Mouse (Mus musculus) ES-E14 (cell line): ENCODE results near the gene Rps10. TPM values are rescaled to one million over a fixed set of nuclear protein-coding genes. Genes with fewer than 3 reads are reported as not detected.

ENCODE experiments used
- DNase-seq: peaks from one replicate; pipeline ENCODE4 v3.0.0-alpha.2; 2013; ENCODE audit warnings: low read depth, low spot score
- H3K27ac ChIP-seq: 2 replicates; pipeline ENCODE4 v1.5.1; 2012; ENCODE audit warnings: low read depth, mild to moderate bottlenecking, low read length, moderate library complexity, mixed read lengths; ENCODE audit not compliant: poor library complexity, insufficient read depth, severe bottlenecking
- H3K36me3 ChIP-seq: 2 replicates; pipeline ENCODE4 v1.6.1; 2012; ENCODE audit warnings: mild to moderate bottlenecking, low read length, moderate library complexity, mixed read lengths; ENCODE audit not compliant: control insufficient read depth, poor library complexity, insufficient read depth, severe bottlenecking
- H3K4me1 ChIP-seq, 2 experiments: fragments of 150-350 bp in 1 of 2; sonication (generic) in 1 of 2; 2 replicates each; pipeline ENCODE4 v1.6.1; 2012; ENCODE audit warnings: low read length in 2 of 2, mild to moderate bottlenecking in 1 of 2, mixed read lengths in 1 of 2; ENCODE audit not compliant: control insufficient read depth in 2 of 2, insufficient read depth in 2 of 2, poor library complexity in 1 of 2
- H3K4me3 ChIP-seq, 2 experiments: fragments of 150-350 bp in 1 of 2; sonication (generic) in 1 of 2; 2 replicates each; pipeline ENCODE4 v1.5.1; 2012; ENCODE audit warnings: low read length in 2 of 2, low read depth in 1 of 2, mild to moderate bottlenecking in 1 of 2, mixed read lengths in 1 of 2; ENCODE audit not compliant: insufficient read depth in 1 of 2, poor library complexity in 1 of 2, severe bottlenecking in 1 of 2
- H3K9ac ChIP-seq: 2 replicates; pipeline ENCODE4 v1.6.1; 2012; ENCODE audit warnings: low read depth, mild to moderate bottlenecking, low read length, mixed read lengths; ENCODE audit not compliant: poor library complexity, insufficient read depth, severe bottlenecking
- H3K9me3 ChIP-seq: fragments of 150-350 bp; sonication (generic); 2 replicates; pipeline ENCODE4 v1.6.1; 2012; ENCODE audit warnings: low read depth, mild to moderate bottlenecking, low read length; ENCODE audit not compliant: control insufficient read depth, insufficient read depth
- CHD2 ChIP-seq: IDR thresholded peaks from 2 replicates; pipeline ENCODE4 v1.6.1; 2014; ENCODE audit warnings: mild to moderate bottlenecking, low read depth, low read length, inconsistent platforms
- HCFC1 ChIP-seq: IDR thresholded peaks from 2 replicates; pipeline ENCODE4 v1.6.1; 2012; ENCODE audit warnings: low read length, inconsistent platforms, borderline replicate concordance; ENCODE audit not compliant: insufficient read depth
- MAFK ChIP-seq: IDR thresholded peaks from 2 replicates; pipeline ENCODE4 v1.6.1; 2014; ENCODE audit warnings: mild to moderate bottlenecking, low read depth, low read length, inconsistent platforms; ENCODE audit not compliant: insufficient read depth
- ZC3H11A ChIP-seq: IDR thresholded peaks from 2 replicates; pipeline ENCODE4 v1.6.1; 2012; ENCODE audit warnings: low read depth, mild to moderate bottlenecking, inconsistent platforms, low read length, borderline replicate concordance
- ZNF384 ChIP-seq: IDR thresholded peaks from 2 replicates; pipeline ENCODE4 v1.6.1; 2012; ENCODE audit warnings: low read depth, low read length, inconsistent platforms
- in situ Hi-C, 2 experiments: fragments of 600-800 bp; cut with MboI; formaldehyde crosslinking; loops; one replicate each; pipeline ENCODE4 v1.15.1; 2025; ENCODE audit warnings: low sequenced_read_pairs in 2 of 2, inconsistent platforms in 1 of 2; ENCODE audit not compliant: unreplicated experiment in 2 of 2
- total RNA-seq: library from RNA; depleted of rRNA; stranded (reverse); fragments of 300-350 nt; gene quantifications from 2 replicates; pipeline ENCODE4 v1.2.3, GENCODE M21; 2012

Rps10 gene
- total RNA-seq, 1 experiment = 1,842 TPM

DNA sequence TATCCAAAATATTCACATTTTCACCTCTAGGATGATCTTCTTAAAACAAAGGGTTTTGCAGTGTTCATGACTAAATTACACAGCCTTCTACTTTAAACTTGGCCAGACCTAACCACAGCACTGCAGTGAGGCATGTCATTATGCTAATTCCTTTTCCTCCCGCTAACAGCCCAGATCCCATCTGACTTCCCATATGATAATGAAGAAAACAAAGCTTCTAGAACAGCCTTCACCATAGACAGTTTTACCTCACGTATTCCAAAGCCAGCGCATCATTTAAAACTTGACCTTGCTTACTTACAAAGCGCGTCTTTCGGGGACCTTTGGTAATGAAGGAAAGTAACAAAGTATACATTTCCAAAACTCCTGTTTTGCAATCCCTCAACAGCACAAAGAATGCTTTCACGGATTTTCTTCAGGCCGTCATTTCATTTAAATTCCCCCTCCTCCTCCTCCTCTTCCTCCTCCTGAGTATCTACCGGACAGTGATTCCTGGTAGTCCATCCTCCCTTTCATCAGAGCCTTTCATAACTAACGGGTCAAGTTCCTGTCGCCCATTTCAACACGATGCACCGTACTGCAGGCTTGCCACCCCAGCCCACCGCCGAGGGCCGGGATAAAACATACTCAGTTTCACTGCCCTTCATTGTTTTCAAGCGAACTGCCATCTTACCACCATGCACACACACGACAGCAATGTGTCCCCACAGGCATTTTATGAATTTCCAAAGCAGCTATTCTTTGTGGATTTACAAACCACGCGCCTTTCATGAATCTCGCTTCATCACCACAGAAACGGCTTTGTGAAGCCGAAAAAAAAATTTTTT lies 14.6 kb downstream of the Rps10 start:
- H3K4me3 ChIP-seq = peak overlapping the region; percentile 64 to 87
- no peak for TF ChIP-seq ZC3H11A
- no peak for TF ChIP-seq CHD2
- TF ChIP-seq MAFK = no peak
- no peak for TF ChIP-seq HCFC1
- no peak for TF ChIP-seq ZNF384
- H3K36me3 ChIP-seq = peaks cover 2% of the 10 kb centered on the region; the same call in 1 of the 2 replicates
- peaks cover 6 to 11% of the 10 kb centered on the region in 2 experiments for H3K4me1 ChIP-seq
- peak overlapping the region; percentile 94 for H3K9ac ChIP-seq
- no peak for DNase-seq
- in situ Hi-C loops = no loop called here
- H3K9me3 ChIP-seq = no peaks in the 10 kb centered on the region
- H3K27ac ChIP-seq = peak overlapping the region; percentile 3; the same call in 1 of the 2 replicates

GRCm38 (mm10) chr17:27621161-27621560 lies 15.3 kb downstream of the Rps10 start:
- H3K36me3 ChIP-seq = peaks cover 2% of the 10 kb centered on the region; the same call in 1 of the 2 replicates
- in situ Hi-C loops = no loop called here
- no peak for TF ChIP-seq HCFC1
- no peak for TF ChIP-seq ZC3H11A
- H3K9me3 ChIP-seq = no peaks in the 10 kb centered on the region
- peak overlapping the region; percentile 11 to 64; a peak in 2 of 4 replicates for H3K4me3 ChIP-seq
- DNase-seq = no peak
- no peak overlapping the region for H3K9ac ChIP-seq
- H3K27ac ChIP-seq = no peak overlapping the region
- peaks cover 6 to 14% of the 10 kb centered on the region in 2 experiments for H3K4me1 ChIP-seq

DNA sequence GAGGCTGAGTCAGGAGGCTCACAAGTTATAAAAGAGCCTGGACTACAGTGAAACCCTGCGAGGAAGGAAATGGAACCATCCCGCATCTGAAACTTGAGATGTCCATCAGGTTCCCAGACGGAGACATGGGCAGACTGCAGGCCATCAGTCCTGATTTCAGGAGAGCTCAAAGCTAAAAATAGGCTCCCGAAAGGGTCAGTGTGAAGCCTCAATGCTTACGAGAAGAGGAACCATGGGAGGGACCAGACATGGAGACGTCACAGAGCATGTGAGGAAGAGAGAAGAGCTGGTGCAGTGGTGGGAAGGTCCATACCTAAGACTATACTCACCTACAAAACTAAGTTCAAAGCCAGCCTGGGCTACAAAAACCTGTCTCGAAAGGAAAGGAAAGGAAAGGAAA lies 21.1 kb downstream of the Rps10 start:
- Histone ChIP-seq H3K9ac (no peak overlapping the region), H3K27ac (no peak overlapping the region), H3K36me3 (peaks cover 2% of the 10 kb centered on the region; the same call in 1 of the 2 replicates), H3K4me3 (no peak overlapping the region), H3K4me1 (peaks cover 2 to 21% of the 10 kb centered on the region in 2 experiments; a peak in 3 of 4 replicates), H3K9me3 (no peaks in the 10 kb centered on the region)
- no peak for DNase-seq
- in situ Hi-C loops = no loop called here
- TF ChIP-seq HCFC1 (no peak), ZC3H11A (no peak)

GRCm38 (mm10) chr17:27613016-27613415 lies 23.5 kb downstream of the Rps10 start:
- no peak for DNase-seq
- Histone ChIP-seq H3K9me3 (no peaks in the 10 kb centered on the region), H3K4me3 (no peak overlapping the region), H3K4me1 (peaks cover 4 to 21% of the 10 kb centered on the region in 2 experiments; a peak in 3 of 4 replicates), H3K27ac (no peak overlapping the region), H3K36me3 (peaks cover 2% of the 10 kb centered on the region; the same call in 1 of the 2 replicates), H3K9ac (no peak overlapping the region)
- in situ Hi-C loops = no loop called here
- TF ChIP-seq ZNF384 (no peak), MAFK (no peak), CHD2 (no peak), HCFC1 (no peak), ZC3H11A (no peak)
